Mouse (Mus musculus): Measurements from ENCODE around the gene Dgkq. TPM values are rescaled to one million over a fixed set of nuclear protein-coding genes. Genes with fewer than 3 reads are reported as not detected.

Gene Dgkq
- polyA plus RNA-seq, 1 experiment from 2014 or later = 23.5 TPM

DNA sequence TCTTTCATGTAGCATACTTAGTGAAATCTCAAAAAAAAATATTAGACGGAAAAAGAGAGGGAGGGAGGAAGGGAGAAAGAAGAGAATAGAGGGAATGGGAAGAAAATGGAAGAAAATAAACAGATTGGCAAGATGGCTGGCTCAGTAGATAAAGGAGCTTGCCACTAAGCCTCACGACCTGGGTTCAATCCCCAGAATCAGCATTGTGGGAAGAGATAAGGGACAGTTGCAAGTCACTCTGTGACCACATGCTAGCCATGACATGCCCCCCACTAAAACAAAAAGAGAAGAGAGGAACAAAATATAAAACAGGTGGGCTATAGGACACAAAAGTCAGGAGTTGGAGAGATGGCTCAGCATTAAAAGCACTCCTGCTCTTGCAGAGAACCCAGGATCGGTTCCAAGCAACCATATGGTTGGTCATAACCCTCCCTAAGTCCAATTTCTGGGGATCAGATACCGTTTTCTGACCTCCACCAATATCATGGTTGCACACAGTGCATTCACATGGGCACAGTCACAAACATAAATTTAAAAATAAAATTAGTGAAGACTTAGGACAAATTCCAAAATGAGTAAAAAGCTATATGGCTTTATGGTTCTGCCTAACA lies 43.3 kb downstream of the Dgkq start:
- H3K4me1 ChIP-seq = peaks cover 18% of the 10 kb centered on the region
- H3K27me3 ChIP-seq (replicated peaks) = no peaks in the 10 kb centered on the region
- WGBS = 93% methylated on average over 4 of the region's 4 CpGs
- no peak overlapping the region for H3K4me3 ChIP-seq
- H3K27ac ChIP-seq = no peak overlapping the region
- no peak overlapping the region for H3K9ac ChIP-seq
- H3K36me3 ChIP-seq = peaks cover 33% of the 10 kb centered on the region
- no peak for ATAC-seq (ENCODE audit: low FRiP score, low read depth)
- no peak overlapping the region for H3K4me2 ChIP-seq (replicated peaks)
- no peaks in the 10 kb centered on the region for H3K9me3 ChIP-seq

DNA sequence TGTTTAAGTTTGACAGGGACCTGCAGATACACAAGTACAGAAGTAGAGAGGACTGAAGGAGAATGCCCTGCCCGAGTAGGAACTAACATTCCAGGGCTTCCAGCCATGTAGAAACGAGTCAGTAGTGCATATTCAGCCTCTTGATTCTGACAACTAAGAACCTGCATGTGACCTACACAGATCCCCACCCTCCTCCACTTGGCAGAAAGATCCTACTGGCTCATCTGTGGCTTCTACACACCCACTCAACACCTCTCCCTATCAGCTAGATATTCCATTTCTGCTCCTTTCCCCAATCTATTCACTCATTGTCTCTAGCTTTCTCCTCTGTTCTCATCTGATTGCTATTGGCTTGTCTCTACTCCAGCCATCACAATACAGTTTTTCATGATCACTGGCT lies 47.6 kb downstream of the Dgkq start:
- no peak overlapping the region for H3K4me3 ChIP-seq
- no peaks in the 10 kb centered on the region for H3K27me3 ChIP-seq (replicated peaks)
- ATAC-seq (ENCODE audit: low FRiP score, low read depth) = no peak
- peaks cover 58% of the 10 kb centered on the region for H3K36me3 ChIP-seq
- no peak overlapping the region for H3K4me2 ChIP-seq (replicated peaks)
- no peak overlapping the region for H3K27ac ChIP-seq
- H3K9me3 ChIP-seq = no peaks in the 10 kb centered on the region
- 79% methylated on average over 2 of the region's 2 CpGs for WGBS
- H3K9ac ChIP-seq = no peak overlapping the region
- H3K4me1 ChIP-seq = no peaks in the 10 kb centered on the region

DNA sequence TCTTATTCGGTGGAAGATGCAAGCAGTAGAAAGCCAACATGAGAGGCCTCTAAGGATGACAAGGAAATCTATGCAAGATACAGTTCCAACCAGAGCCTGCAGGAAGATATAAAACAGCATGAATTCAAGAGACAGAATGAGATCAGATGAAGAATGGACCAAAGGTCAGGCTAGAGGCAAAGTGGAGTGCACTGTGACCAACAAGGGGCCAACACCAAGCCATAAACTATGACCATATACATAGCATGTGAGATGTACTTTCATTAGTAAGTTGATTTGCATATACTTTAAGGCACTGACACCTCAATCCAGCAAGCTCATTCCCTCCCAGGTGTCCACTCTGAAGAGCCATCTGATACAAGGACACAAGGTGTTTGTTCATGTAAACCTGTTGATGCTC lies 59.0 kb downstream of the Dgkq start:
- ATAC-seq (ENCODE audit: low FRiP score, low read depth) = no peak
- Histone ChIP-seq H3K4me1 (no peaks in the 10 kb centered on the region), H3K4me3 (no peak overlapping the region), H3K9me3 (no peaks in the 10 kb centered on the region), H3K36me3 (peaks cover 94% of the 10 kb centered on the region), H3K4me2 (replicated peaks) (no peak overlapping the region), H3K27me3 (replicated peaks) (no peaks in the 10 kb centered on the region), H3K9ac (no peak overlapping the region), H3K27ac (no peak overlapping the region)
- 88% methylated on average over 1 of the region's 1 CpGs for WGBS

DNA sequence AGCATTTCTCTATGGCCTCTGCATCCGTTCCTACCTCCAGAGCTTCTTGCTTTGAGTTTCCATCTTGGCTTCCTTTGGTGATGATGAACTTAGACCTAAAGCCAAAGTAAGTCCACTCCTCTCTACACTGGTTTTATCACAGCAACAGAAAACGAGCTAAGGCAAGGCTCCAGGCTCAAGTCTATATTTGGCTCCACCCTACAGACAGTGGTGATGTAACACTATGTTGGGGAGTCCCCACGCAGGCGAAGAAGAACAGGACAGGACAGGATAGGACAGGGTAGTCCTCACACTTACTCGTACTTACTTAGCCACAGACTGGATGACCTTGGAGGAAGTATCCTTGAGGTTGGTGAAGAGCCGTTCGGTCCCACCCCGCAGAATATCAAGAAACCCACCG lies 66.9 kb downstream of the Dgkq start:
- no peak for ATAC-seq (ENCODE audit: low FRiP score, low read depth)
- Histone ChIP-seq H3K27ac (no peak overlapping the region), H3K4me2 (replicated peaks) (no peak overlapping the region), H3K4me3 (no peak overlapping the region), H3K9ac (no peak overlapping the region), H3K27me3 (replicated peaks) (no peaks in the 10 kb centered on the region), H3K9me3 (no peaks in the 10 kb centered on the region), H3K36me3 (peaks cover 95% of the 10 kb centered on the region), H3K4me1 (no peaks in the 10 kb centered on the region)
- 94% methylated on average over 9 of the region's 9 CpGs for WGBS

DNA sequence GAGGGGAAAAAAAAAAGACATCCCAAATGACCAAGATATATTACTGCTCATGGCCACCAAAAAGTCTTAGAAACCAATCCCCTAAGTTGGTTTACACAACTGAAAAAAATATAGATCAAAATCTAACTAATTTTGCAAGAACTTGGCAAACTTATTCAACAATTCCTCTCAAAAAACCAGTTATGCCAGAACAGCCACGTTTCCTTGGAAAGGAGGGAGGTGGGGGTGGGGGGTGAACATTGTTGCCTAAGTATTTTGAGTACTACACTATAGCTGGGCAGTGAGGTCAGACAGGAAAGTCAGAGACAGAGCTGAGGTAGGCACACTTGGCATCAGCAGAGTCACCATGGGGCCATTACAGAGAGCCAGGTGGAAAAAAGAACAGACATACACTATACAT lies 69.5 kb downstream of the Dgkq start:
- peaks cover 95% of the 10 kb centered on the region for H3K36me3 ChIP-seq
- H3K4me3 ChIP-seq = no peak overlapping the region
- ATAC-seq (ENCODE audit: low FRiP score, low read depth) = no peak
- 90% methylated on average over 1 of the region's 1 CpGs for WGBS
- no peak overlapping the region for H3K27ac ChIP-seq
- H3K9me3 ChIP-seq = no peaks in the 10 kb centered on the region
- H3K4me2 ChIP-seq (replicated peaks) = no peak overlapping the region
- no peaks in the 10 kb centered on the region for H3K27me3 ChIP-seq (replicated peaks)
- H3K4me1 ChIP-seq = no peaks in the 10 kb centered on the region
- H3K9ac ChIP-seq = no peak overlapping the region

Other genes with a start within 250 kb of the Dgkq start
- gene Atp5k, start 235.2 kb downstream of the Dgkq start, polyA plus RNA-seq (2016; fragmentation: Nextera tagmentation; extraction: Ambion mirVana) = 438 and 460 TPM in 2 replicates
- 0.08 and 0.16 TPM in 2 replicates for gene Mfsd7a, start 220.8 kb downstream of the Dgkq start, polyA plus RNA-seq (2016; fragmentation: Nextera tagmentation; extraction: Ambion mirVana)
- gene Pcgf3, start 208.4 kb downstream of the Dgkq start, polyA plus RNA-seq (2016; fragmentation: Nextera tagmentation; extraction: Ambion mirVana) = 34.2 and 35.8 TPM in 2 replicates
- gene Cplx1, start 119.6 kb downstream of the Dgkq start, polyA plus RNA-seq (2016; fragmentation: Nextera tagmentation; extraction: Ambion mirVana) = 37.4 and 41.3 TPM in 2 replicates
- gene Gak, start 39.9 kb downstream of the Dgkq start, polyA plus RNA-seq (2016; fragmentation: Nextera tagmentation; extraction: Ambion mirVana) = 52.0 and 58.9 TPM in 2 replicates
- 18.1 and 18.3 TPM in 2 replicates for gene Tmem175, start 39.9 kb downstream of the Dgkq start, polyA plus RNA-seq (2016; fragmentation: Nextera tagmentation; extraction: Ambion mirVana)
- gene Idua, start 9.3 kb downstream of the Dgkq start, polyA plus RNA-seq (2016; fragmentation: Nextera tagmentation; extraction: Ambion mirVana) = 8.0 and 8.2 TPM in 2 replicates
- 1.2 and 1.6 TPM in 2 replicates for gene Slc26a1, start 5.9 kb upstream of the Dgkq start, polyA plus RNA-seq (2016; fragmentation: Nextera tagmentation; extraction: Ambion mirVana)
- gene Fgfrl1, start 22.7 kb upstream of the Dgkq start, polyA plus RNA-seq (2016; fragmentation: Nextera tagmentation; extraction: Ambion mirVana) = 19.1 and 20.7 TPM in 2 replicates
- 0.32 TPM in 1 of 2 replicates, not detected in the other for gene Rnf212, start 105.3 kb upstream of the Dgkq start, polyA plus RNA-seq (2016; fragmentation: Nextera tagmentation; extraction: Ambion mirVana)
- not detected in 2 replicates for gene Tmed11, start 125.7 kb upstream of the Dgkq start, polyA plus RNA-seq (2016; fragmentation: Nextera tagmentation; extraction: Ambion mirVana)
- not detected in 2 replicates for gene Vmn2r8, start 139.2 kb upstream of the Dgkq start, polyA plus RNA-seq (2016; fragmentation: Nextera tagmentation; extraction: Ambion mirVana)
- not detected in 2 replicates for gene Vmn2r9, start 182.9 kb upstream of the Dgkq start, polyA plus RNA-seq (2016; fragmentation: Nextera tagmentation; extraction: Ambion mirVana)